Mouse (Mus musculus) hindbrain, embryonic 11.5 days (tissue): ENCODE results near the gene Ezh1. TPM values are rescaled to one million over a fixed set of nuclear protein-coding genes. Genes with fewer than 3 reads are reported as not detected.

Experiments used
- ATAC-seq: fragments of 200-750 bp; cut with Nextera tagmentation; 2 replicates; pipeline ENCODE4 v1.8.0; 2017; ENCODE audit warnings: mild to moderate bottlenecking, moderate TSS enrichment, moderate library complexity; ENCODE audit not compliant: low FRiP score
- DNase-seq: peaks from one replicate; pipeline ENCODE4 v3.0.0-alpha.2; 2015; ENCODE audit warnings: low spot score
- H3K27ac ChIP-seq: fragments of 300-500 bp; sonication (generic); 2 replicates; pipeline ENCODE4 v1.5.1; 2014; ENCODE audit warnings: mild to moderate bottlenecking, low read depth, low read length
- H3K27me3 ChIP-seq: fragments of 300-500 bp; sonication (generic); 2 replicates; pipeline ENCODE4 v1.6.1; 2014; ENCODE audit warnings: mild to moderate bottlenecking, low read length, moderate library complexity, mixed read lengths; ENCODE audit not compliant: control insufficient read depth, insufficient read depth
- H3K36me3 ChIP-seq: fragments of 300-500 bp; sonication (generic); 2 replicates; pipeline ENCODE4 v1.6.1; 2014; ENCODE audit warnings: mild to moderate bottlenecking, low read length, moderate library complexity, mixed read lengths; ENCODE audit not compliant: control insufficient read depth, insufficient read depth
- H3K4me1 ChIP-seq: fragments of 300-500 bp; sonication (generic); replicated peaks from 2 replicates; pipeline ENCODE4 v1.6.1; 2014; ENCODE audit warnings: low read length, mixed read lengths; ENCODE audit not compliant: control insufficient read depth, insufficient read depth
- H3K4me2 ChIP-seq: fragments of 300-500 bp; sonication (generic); replicated peaks from 2 replicates; pipeline ENCODE4 v1.6.1; 2014; ENCODE audit warnings: mild to moderate bottlenecking, low read depth, low read length
- H3K4me3 ChIP-seq: fragments of 300-500 bp; sonication (generic); 2 replicates; pipeline ENCODE4 v1.5.1; 2014; ENCODE audit warnings: low read depth, low read length
- H3K9ac ChIP-seq: fragments of 300-500 bp; sonication (generic); 2 replicates; pipeline ENCODE4 v1.6.1; 2014; ENCODE audit warnings: low read depth, low read length
- H3K9me3 ChIP-seq: fragments of 300-500 bp; sonication (generic); 2 replicates; pipeline ENCODE4 v1.6.1; 2016; ENCODE audit warnings: low read length; ENCODE audit not compliant: control insufficient read depth
- WGBS: fragments of 180-500 bp; shearing (Covaris S2); extraction: QIAGEN DNeasy Blood & Tissue Kit; methylation state at CpG from one replicate; pipeline ENCODE4 v1.1.7; 2014; 5-methylcytosine and 5-hydroxymethylcytosine counted together
- polyA plus RNA-seq: library from polyadenylated mRNA; unstranded; fragments of >200 nt; fragmentation: Nextera tagmentation; extraction: Ambion mirVana; gene quantifications from 2 replicates; pipeline ENCODE4 v1.2.1, GENCODE M21; 2014

The Ezh1 gene
- polyA plus RNA-seq, 1 experiment from 2014 or later: 11.1 TPM

GRCm38 (mm10) chr11:101199555-101199954 lies 26.7 kb downstream of the Ezh1 start:
- no peak for DNase-seq
- Histone ChIP-seq H3K9me3 (no peaks in the 10 kb centered on the region), H3K27me3 (no peaks in the 10 kb centered on the region), H3K9ac (no peak overlapping the region), H3K4me1 (no peaks in the 10 kb centered on the region), H3K4me3 (no peak overlapping the region), H3K4me2 (no peak overlapping the region), H3K27ac (no peak overlapping the region), H3K36me3 (0 out of 2 replicates have a peak, but pooled peaks cover 2% of the 10 kb centered on the region)
- ATAC-seq: no peak
- 91% methylated on average over 3 of the region's 3 CpGs for WGBS

- Histone ChIP-seq H3K9ac (no peak overlapping the region), H3K4me3 (no peak overlapping the region), H3K27me3 (no peaks in the 10 kb centered on the region), H3K4me2 (no peak overlapping the region), H3K36me3 (0 out of 2 replicates have a peak, but pooled peaks cover 2% of the 10 kb centered on the region), H3K27ac (no peak overlapping the region), H3K9me3 (no peaks in the 10 kb centered on the region), H3K4me1 (no peaks in the 10 kb centered on the region; the same call in 1 of the 2 replicates)
- 94% methylated on average over 8 of the region's 8 CpGs for WGBS
- DNase-seq (no peak), ATAC-seq (no peak)
Measured at GRCm38 (mm10) chr11:101196175-101196574, 30.1 kb downstream of the Ezh1 start.

GRCm38 (mm10) chr11:101195571-101195970 lies 30.7 kb downstream of the Ezh1 start:
- Histone ChIP-seq H3K9ac (no peak overlapping the region), H3K4me3 (no peak overlapping the region), H3K9me3 (no peaks in the 10 kb centered on the region), H3K4me1 (no peaks in the 10 kb centered on the region; the same call in 1 of the 2 replicates), H3K36me3 (0 out of 2 replicates have a peak, but pooled peaks cover 2% of the 10 kb centered on the region), H3K27me3 (no peaks in the 10 kb centered on the region), H3K27ac (no peak overlapping the region), H3K4me2 (no peak overlapping the region)
- 89% methylated on average over 8 of the region's 8 CpGs for WGBS
- ATAC-seq: no peak
- no peak for DNase-seq

GRCm38 (mm10) chr11:101195101-101195500 lies 31.2 kb downstream of the Ezh1 start:
- Histone ChIP-seq H3K36me3 (0 out of 2 replicates have a peak, but pooled peaks cover 2% of the 10 kb centered on the region), H3K9ac (no peak overlapping the region), H3K4me1 (no peaks in the 10 kb centered on the region; the same call in 1 of the 2 replicates), H3K27me3 (no peaks in the 10 kb centered on the region), H3K4me2 (no peak overlapping the region), H3K4me3 (no peak overlapping the region), H3K9me3 (no peaks in the 10 kb centered on the region), H3K27ac (no peak overlapping the region)
- ATAC-seq (no peak), DNase-seq (no peak)
- WGBS: 80% methylated on average over 1 of the region's 1 CpGs

- no peak for ATAC-seq
- H3K4me2 ChIP-seq: no peak overlapping the region
- H3K4me3 ChIP-seq: no peak overlapping the region
- 86% methylated on average over 6 of the region's 6 CpGs for WGBS
- 0 out of 2 replicates have a peak, but pooled peaks cover 2% of the 10 kb centered on the region for H3K36me3 ChIP-seq
- H3K9ac ChIP-seq: no peak overlapping the region
- no peak for DNase-seq
- H3K27ac ChIP-seq: no peak overlapping the region
- H3K9me3 ChIP-seq: no peaks in the 10 kb centered on the region
- no peaks in the 10 kb centered on the region for H3K27me3 ChIP-seq
- no peaks in the 10 kb centered on the region; the same call in 1 of the 2 replicates for H3K4me1 ChIP-seq
Measured at GRCm38 (mm10) chr11:101194643-101195042, 31.6 kb downstream of the Ezh1 start.

- no peak overlapping the region for H3K4me2 ChIP-seq
- DNase-seq (no peak), ATAC-seq (no peak)
- no peaks in the 10 kb centered on the region for H3K9me3 ChIP-seq
- no peaks in the 10 kb centered on the region; the same call in 1 of the 2 replicates for H3K4me1 ChIP-seq
- H3K4me3 ChIP-seq: no peak overlapping the region
- 89% methylated on average over 5 of the region's 5 CpGs for WGBS
- H3K27ac ChIP-seq: no peak overlapping the region
- no peaks in the 10 kb centered on the region for H3K27me3 ChIP-seq
- H3K36me3 ChIP-seq: no peaks in the 10 kb centered on the region
- no peak overlapping the region for H3K9ac ChIP-seq
Measured at GRCm38 (mm10) chr11:101194137-101194536, 32.1 kb downstream of the Ezh1 start.

GRCm38 (mm10) chr11:101193076-101193475 lies 33.2 kb downstream of the Ezh1 start:
- no peaks in the 10 kb centered on the region for H3K27me3 ChIP-seq
- DNase-seq (no peak), ATAC-seq (no peak)
- H3K9ac ChIP-seq: no peak overlapping the region
- H3K27ac ChIP-seq: no peak overlapping the region
- WGBS: 91% methylated on average over 7 of the region's 7 CpGs
- H3K36me3 ChIP-seq: no peaks in the 10 kb centered on the region
- no peaks in the 10 kb centered on the region; the same call in 1 of the 2 replicates for H3K4me1 ChIP-seq
- no peak overlapping the region for H3K4me3 ChIP-seq
- no peak overlapping the region for H3K4me2 ChIP-seq
- no peaks in the 10 kb centered on the region for H3K9me3 ChIP-seq

GRCm38 (mm10) chr11:101192646-101193045 lies 33.6 kb downstream of the Ezh1 start:
- Histone ChIP-seq H3K9me3 (no peaks in the 10 kb centered on the region), H3K4me2 (no peak overlapping the region), H3K9ac (no peak overlapping the region), H3K27ac (no peak overlapping the region), H3K4me3 (no peak overlapping the region), H3K36me3 (no peaks in the 10 kb centered on the region), H3K27me3 (no peaks in the 10 kb centered on the region), H3K4me1 (no peaks in the 10 kb centered on the region; the same call in 1 of the 2 replicates)
- WGBS: 92% methylated on average over 6 of the region's 6 CpGs
- DNase-seq (no peak), ATAC-seq (no peak)

GRCm38 (mm10) chr11:101191919-101192470 lies 34.3 kb downstream of the Ezh1 start:
- no peak overlapping the region for H3K4me2 ChIP-seq
- H3K9me3 ChIP-seq: no peaks in the 10 kb centered on the region
- DNase-seq: no peak
- no peaks in the 10 kb centered on the region for H3K27me3 ChIP-seq
- WGBS: 81% methylated on average over 4 of the region's 4 CpGs
- H3K4me1 ChIP-seq: no peaks in the 10 kb centered on the region; the same call in 1 of the 2 replicates
- no peak for ATAC-seq
- no peak overlapping the region for H3K4me3 ChIP-seq
- no peak overlapping the region for H3K27ac ChIP-seq
- no peaks in the 10 kb centered on the region for H3K36me3 ChIP-seq
- no peak overlapping the region for H3K9ac ChIP-seq
